Mouse (Mus musculus) kidney, adult 2 months (tissue): ENCODE measurements around the gene Gm11549. TPM values are rescaled to one million over a fixed set of nuclear protein-coding genes. Genes with fewer than 3 reads are reported as not detected.

Source experiments
- DNase-seq: peaks from one replicate; pipeline ENCODE4 v3.0.0; 2021
- H3K27ac ChIP-seq: fragments of 200-500 bp; 2 replicates; pipeline ENCODE4 v1.5.1; 2012; ENCODE audit warnings: low read depth, low read length, control low read depth, inconsistent platforms; ENCODE audit not compliant: insufficient read depth
- H3K27me3 ChIP-seq: fragments of 200-500 bp; replicated peaks from 2 replicates; pipeline ENCODE4 v1.6.1; 2012; ENCODE audit warnings: mild to moderate bottlenecking, moderate library complexity, low read length, inconsistent platforms; ENCODE audit not compliant: control insufficient read depth, insufficient read depth
- H3K36me3 ChIP-seq: fragments of 200-500 bp; 2 replicates; pipeline ENCODE4 v1.6.1; 2012; ENCODE audit warnings: mild to moderate bottlenecking, moderate library complexity, low read length, inconsistent platforms; ENCODE audit not compliant: control insufficient read depth, insufficient read depth
- H3K4me1 ChIP-seq: fragments of 200-500 bp; 2 replicates; pipeline ENCODE4 v1.6.1; 2011; ENCODE audit warnings: low read length; ENCODE audit not compliant: control insufficient read depth, insufficient read depth
- H3K4me3 ChIP-seq: fragments of 200-500 bp; 2 replicates; pipeline ENCODE4 v1.5.1; 2011; ENCODE audit warnings: mild to moderate bottlenecking, low read depth, low read length, control low read depth; ENCODE audit not compliant: insufficient read depth
- CTCF ChIP-seq: fragments of 200-500 bp; conservative IDR thresholded peaks from 2 replicates; pipeline ENCODE4 v1.5.1; 2011; ENCODE audit warnings: low read depth, mild to moderate bottlenecking, control low read depth, low read length, moderate library complexity, mixed read lengths; ENCODE audit not compliant: insufficient read depth, insufficient read length
- POLR2A ChIP-seq: fragments of 200-500 bp; IDR thresholded peaks from one replicate; pipeline ENCODE4 v1.6.1; 2011; ENCODE audit warnings: low read depth, low read length, control low read depth
- WGBS: fragments of 180-500 bp; shearing (Covaris S2); methylation state at CpG from one replicate; pipeline ENCODE4 v1.1.7; 2018; 5-methylcytosine and 5-hydroxymethylcytosine counted together
- polyA plus RNA-seq: library from polyadenylated mRNA; depleted of rRNA; stranded (reverse); fragments of >200 nt; gene quantifications from 2 replicates; pipeline ENCODE4 v1.2.3, GENCODE M21; 2012

Gene Gm11549
- polyA plus RNA-seq, 1 experiment: not detected

- no peaks in the 10 kb centered on the region for H3K36me3 ChIP-seq
- H3K27me3 ChIP-seq: no peaks in the 10 kb centered on the region
- H3K4me1 ChIP-seq: no peaks in the 10 kb centered on the region
- DNase-seq: no peak
- H3K27ac ChIP-seq: no peak overlapping the region
- 92% methylated on average over 5 of the region's 5 CpGs for WGBS
- H3K4me3 ChIP-seq: no peak overlapping the region
- TF ChIP-seq CTCF: no peak
- no peak for TF ChIP-seq POLR2A
These were observed 30.1 kb downstream of the Gm11549 start for GRCm38 (mm10) chr3:36491535-36491934.

GRCm38 (mm10) chr3:36489590-36489910 is 32.1 kb downstream of the Gm11549 start:
- no peak for DNase-seq
- 100% methylated on average over 1 of the region's 1 CpGs for WGBS
- Histone ChIP-seq H3K4me1 (no peaks in the 10 kb centered on the region), H3K27ac (no peak overlapping the region), H3K27me3 (no peaks in the 10 kb centered on the region), H3K4me3 (no peak overlapping the region), H3K36me3 (no peaks in the 10 kb centered on the region)
- TF ChIP-seq POLR2A (no peak), CTCF (no peak)

- Histone ChIP-seq H3K36me3 (no peaks in the 10 kb centered on the region), H3K27me3 (no peaks in the 10 kb centered on the region), H3K4me1 (no peaks in the 10 kb centered on the region), H3K4me3 (no peak overlapping the region), H3K27ac (no peak overlapping the region)
- TF ChIP-seq POLR2A (no peak), CTCF (no peak)
- DNase-seq: no peak
- 85% methylated on average over 6 of the region's 6 CpGs for whole genome bisulfite sequencing
These were observed 32.6 kb downstream of the Gm11549 start for GRCm38 (mm10) chr3:36488899-36489589.

DNA sequence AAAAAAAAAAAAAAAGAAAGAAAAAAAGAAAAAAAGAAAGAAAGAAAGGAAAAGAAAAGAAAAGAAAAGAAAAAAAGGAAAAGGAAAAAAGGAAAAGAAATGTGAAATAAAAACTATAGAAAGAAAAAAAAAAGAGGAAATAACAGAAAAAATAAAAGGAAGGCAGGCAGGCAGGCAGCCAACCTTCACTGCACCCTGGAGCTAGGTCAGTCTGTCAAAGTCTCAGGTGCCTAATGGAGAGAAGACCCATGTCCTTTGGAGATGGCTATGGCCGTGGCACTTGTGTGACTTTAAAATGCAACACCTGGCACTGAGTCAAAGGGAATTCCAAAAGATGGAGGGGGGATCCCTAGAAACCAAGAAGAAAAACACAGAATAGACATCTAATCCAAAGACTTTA is 33.2 kb downstream of the Gm11549 start:
- no peaks in the 10 kb centered on the region for H3K27me3 ChIP-seq
- H3K36me3 ChIP-seq: no peaks in the 10 kb centered on the region
- no peak overlapping the region for H3K4me3 ChIP-seq
- 52% methylated on average over 1 of the region's 1 CpGs for WGBS
- DNase-seq: no peak
- no peak for TF ChIP-seq CTCF
- TF ChIP-seq POLR2A: no peak
- H3K27ac ChIP-seq: no peak overlapping the region
- no peaks in the 10 kb centered on the region for H3K4me1 ChIP-seq

GRCm38 (mm10) chr3:36486881-36487280 is 34.7 kb downstream of the Gm11549 start:
- WGBS: 95% methylated on average over 6 of the region's 6 CpGs
- DNase-seq: no peak
- Histone ChIP-seq H3K36me3 (no peaks in the 10 kb centered on the region), H3K4me3 (no peak overlapping the region), H3K27ac (no peak overlapping the region), H3K4me1 (peaks cover 1% of the 10 kb centered on the region; the same call in 1 of the 2 replicates), H3K27me3 (no peaks in the 10 kb centered on the region)
- TF ChIP-seq POLR2A: no peak
- no peak for TF ChIP-seq CTCF

- no peak for TF ChIP-seq POLR2A
- no peak for TF ChIP-seq CTCF
- DNase-seq: no peak
- no peaks in the 10 kb centered on the region for H3K27me3 ChIP-seq
- 66% methylated on average over 6 of the region's 6 CpGs for WGBS
- peaks cover 3% of the 10 kb centered on the region; the same call in 1 of the 2 replicates for H3K4me1 ChIP-seq
- no peak overlapping the region for H3K27ac ChIP-seq
- no peaks in the 10 kb centered on the region for H3K36me3 ChIP-seq
- H3K4me3 ChIP-seq: no peak overlapping the region
These were observed 35.4 kb downstream of the Gm11549 start for GRCm38 (mm10) chr3:36486176-36486575.

GRCm38 (mm10) chr3:36484292-36484691 is 37.3 kb downstream of the Gm11549 start:
- 92% methylated on average over 4 of the region's 4 CpGs for WGBS
- H3K27ac ChIP-seq: no peak overlapping the region

More at GRCm38 (mm10) chr3:36484292-36484691, 37.3 kb downstream of the Gm11549 start:
- Histone ChIP-seq H3K4me1 (peaks cover 9% of the 10 kb centered on the region), H3K4me3 (no peak overlapping the region), H3K27me3 (no peaks in the 10 kb centered on the region), H3K36me3 (no peaks in the 10 kb centered on the region)
- no peak for TF ChIP-seq POLR2A
- no peak for TF ChIP-seq CTCF
- DNase-seq: no peak
